Mouse (Mus musculus): ENCODE results near the gene Stk38.

GRCm38 (mm10) chr17:28926380-28926779 is 81.4 kb downstream of the Stk38 start:
- no peak for TF ChIP-seq POLR2A (IDR thresholded peaks at IDR 0.05; ENCODE audit: extremely low read depth, insufficient read depth, low read length)
- peak; percentile 78 for TF ChIP-seq CTCF (IDR thresholded peaks at IDR 0.05; ENCODE audit: low read depth, low read length)

Measured in liver, adult 2 months (tissue).